Mouse (Mus musculus) heart, postnatal 10 days (tissue): ENCODE measurements at regions not wholly inside any gene's neighbourhood (a gene's known extent, or its start where the extent isn't known, plus 50 kb on each side); places are given as distances from the start of the nearest gene placed in this dataset.
"Not testable (repeated sequence)": the region's sequence is repeated elsewhere in the genome, so short reads cannot be mapped to it uniquely, and the experiment has no call there.

Source experiments
- DNase-seq, 2 experiments: peaks; one replicate each; pipeline ENCODE4 v3.0.0; 2021
- intact Hi-C: fragments of 180-260 bp; cut with DNase I; formaldehyde crosslinking; loops from one replicate; pipeline ENCODE4 v1.15.1; 2025

DNA sequence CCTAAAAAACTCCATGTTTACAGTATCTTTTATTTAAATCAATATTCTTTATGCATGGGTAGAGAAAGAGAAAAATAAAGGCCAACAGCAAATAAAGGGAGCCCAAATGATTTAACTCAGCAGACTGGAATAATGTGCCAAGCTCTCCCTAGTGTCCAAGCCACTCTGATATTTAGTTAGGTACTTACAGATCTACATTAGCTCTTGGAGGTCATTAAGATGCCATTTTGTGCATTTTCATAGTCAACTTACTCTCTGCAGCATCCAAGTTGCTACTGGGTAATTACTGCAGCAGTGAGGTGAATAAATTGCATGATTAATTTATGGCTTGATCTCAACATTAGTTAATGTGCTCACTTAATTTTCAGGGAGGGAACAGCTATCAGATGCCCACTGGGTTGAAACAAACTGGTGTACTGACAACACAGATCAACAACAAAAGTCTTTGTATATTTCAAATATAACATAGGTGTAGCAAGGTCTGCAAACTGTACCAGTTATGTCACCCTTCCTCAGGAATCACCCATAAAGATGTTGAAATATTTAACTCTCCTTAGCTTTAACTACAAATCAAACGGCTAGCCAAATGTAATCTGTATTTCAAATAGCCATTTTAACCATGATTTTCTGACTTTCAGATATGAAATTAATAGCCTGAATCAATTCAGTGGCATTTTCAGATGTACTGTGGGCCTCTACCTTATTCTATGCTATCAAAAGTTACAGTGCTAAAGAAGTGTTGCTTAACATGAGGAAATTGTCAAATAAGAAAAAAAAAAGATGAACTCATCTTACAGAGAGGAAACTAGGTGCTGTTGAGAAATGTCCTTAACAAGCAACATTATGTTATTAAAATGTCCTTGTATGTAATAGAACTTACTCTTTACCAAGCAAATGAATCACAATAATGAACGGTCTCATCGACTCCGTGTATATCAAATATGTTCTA lies 163.8 kb upstream of the Hapln1 start:
- intact Hi-C loops: no loop called here
- DNase-seq: no peak

DNA sequence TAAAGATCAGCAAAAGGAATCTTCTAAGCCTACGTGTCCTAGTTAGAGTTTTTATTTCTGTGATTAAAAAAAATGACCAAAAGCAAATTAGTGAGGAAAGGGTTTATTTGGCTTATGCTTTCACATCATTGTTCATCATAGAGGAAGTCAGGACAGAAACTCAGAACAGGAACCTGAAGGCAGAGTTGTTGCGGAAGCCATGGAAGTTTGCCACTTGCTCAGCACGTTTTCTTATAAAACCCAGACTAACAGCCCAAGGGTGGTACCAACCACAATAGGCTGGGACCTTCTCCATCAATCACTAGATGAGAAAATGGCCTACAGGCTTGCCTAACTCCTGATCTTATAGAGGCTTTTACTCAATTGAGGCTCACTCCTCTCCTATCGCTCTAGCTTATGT lies 161.2 kb upstream of the Hapln1 start:
- intact Hi-C loops: no loop called here

DNA sequence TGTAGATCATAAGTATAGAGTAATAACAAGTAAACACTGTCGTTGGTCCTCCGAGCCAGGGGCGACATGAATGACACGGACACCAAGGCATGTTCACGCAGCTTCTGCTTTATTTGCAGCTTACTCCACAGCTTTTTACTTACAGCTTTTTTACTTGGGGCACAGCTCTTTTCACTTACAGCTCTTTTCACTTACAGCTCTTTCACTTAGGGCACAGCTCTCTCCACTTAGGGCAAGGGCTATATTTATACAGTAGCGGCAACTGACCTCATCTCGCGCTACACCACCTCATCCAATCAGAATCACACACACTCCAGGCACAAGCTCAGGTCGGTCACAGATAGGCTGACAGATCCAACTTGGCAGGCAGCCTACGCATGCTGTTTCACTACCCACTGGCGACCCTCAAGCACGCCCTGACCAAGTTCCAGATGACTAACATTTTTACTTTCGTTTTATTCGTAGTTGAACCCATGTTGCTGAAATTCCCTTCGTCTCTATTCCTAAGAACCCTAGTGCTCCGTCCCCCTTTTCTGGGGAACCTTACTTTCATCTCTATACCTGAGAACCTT lies 155.9 kb upstream of the Hapln1 start:
- intact Hi-C loops: not testable (repeated sequence)

More for the DNA sequence above, 161.2 kb upstream of the Hapln1 start:
- no peak for DNase-seq

DNA sequence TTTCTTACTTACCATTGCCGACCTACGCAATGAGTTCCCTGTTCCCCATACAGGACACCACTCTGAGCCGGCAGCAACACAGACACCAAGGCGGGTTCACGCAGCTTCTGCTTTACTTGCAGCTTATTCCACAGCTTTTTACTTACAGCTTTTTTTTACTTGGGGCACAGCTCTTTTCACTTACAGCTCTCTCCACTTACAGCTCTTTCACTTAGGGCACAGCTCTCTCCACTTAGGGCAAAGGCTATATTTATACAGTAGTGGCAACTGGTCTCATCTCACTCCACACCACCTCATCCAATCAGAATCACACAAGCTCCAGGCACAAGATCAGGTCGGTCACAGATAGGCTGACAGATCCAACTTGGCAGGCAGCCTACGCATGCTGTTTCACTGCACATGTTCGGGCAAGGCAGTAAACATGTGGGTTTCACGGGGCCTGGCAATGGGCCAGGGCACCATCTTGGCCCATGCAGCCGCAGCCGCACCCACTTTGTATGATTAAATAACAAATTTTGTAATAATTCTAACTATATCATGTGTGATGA lies 154.9 kb upstream of the Hapln1 start:
- peak; percentile 7 to 8 for DNase-seq
- intact Hi-C loops: no loop called here

More for the DNA sequence above, 155.9 kb upstream of the Hapln1 start:
- DNase-seq: not testable (repeated sequence)

DNA sequence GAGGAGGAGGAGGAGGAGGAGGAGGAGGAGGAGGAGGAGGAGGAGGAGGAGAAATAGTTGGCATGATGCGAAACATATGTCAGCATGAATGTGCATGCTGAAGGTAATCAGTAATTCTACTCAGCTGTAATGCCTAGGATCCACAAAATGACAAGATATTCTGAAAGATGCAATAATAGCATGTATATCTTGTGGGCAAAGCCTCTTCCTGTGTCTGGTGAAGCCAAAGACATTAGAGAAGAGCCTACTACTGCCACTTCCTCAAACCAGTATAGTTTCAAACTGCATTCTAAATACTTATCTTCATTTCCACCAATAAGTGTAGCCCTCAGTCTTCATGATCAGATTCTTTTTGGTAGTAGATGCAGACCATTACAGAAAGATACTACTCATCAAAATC lies 152.2 kb upstream of the Hapln1 start:
- intact Hi-C loops: no loop called here
- DNase-seq: no peak

DNA sequence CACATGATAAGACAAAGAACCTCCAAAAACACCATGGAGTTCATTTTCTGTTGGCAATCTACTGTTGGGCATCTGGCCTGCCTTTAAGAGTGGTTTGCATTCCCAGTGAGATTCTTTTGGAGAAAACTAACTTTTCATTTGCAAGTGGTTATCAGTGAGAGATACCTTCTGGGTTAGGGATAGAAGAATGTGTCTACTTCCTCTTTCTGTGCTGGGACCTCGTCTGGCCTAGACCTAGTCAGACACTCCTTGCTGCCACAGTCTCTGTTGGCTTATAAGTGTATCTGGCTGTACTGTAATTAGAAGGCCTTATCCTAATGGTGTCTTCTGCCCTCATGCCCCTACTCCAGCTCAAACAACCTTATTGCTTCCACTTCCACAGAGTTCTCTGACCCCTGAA lies 150.4 kb upstream of the Hapln1 start:
- intact Hi-C loops: no loop called here
- DNase-seq: no peak

DNA sequence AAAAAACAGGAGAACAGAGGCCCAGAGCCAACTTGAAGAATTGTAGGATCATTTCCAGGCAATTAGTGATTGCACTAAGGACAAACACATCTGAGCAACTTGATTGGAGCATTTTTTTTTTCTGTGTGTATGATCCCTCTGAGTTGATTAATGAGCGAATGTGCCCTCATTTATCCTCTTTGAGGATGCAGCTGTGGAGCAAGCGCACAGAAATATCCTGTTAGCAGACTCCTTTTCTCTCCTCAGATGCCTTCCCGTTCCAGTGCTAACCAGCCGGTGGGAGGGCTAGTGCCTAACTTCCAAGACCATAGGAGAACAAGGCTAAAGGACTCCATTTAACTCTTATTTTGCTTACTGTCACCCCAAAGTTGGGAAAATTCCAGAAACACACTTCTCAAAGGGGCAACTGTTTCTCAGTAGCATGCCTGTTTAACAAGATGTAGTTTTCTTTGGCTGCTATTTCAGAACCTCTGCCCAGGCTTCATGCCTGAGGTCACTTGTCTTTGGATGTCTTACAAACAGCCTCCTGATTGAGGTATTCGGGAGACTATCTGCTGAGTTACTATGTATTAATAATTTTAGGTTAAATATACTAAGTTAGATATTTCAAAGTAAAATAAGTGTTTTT lies 144.8 kb upstream of the Hapln1 start:
- intact Hi-C loops: no loop called here

DNA sequence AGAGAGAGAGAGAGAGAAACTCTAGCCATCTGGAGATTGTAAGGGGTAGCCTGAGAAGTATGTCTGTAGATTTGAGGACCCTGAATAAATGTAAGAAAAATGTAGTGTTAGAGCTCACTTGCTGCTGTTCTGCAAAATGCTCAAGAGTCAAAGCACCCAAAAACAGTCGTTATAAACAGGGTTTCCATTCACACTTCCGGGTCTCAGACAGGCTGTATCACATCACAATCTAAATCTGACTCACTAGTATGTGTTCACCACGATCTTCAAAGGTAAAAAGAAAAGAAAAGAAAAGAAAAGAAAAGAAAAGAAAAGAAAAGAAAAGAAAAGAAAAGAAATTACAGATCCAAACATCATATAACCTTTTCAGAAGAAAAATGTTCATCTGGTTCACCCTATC lies 143.7 kb upstream of the Hapln1 start:
- DNase-seq: no peak
- intact Hi-C loops: no loop called here

More for the DNA sequence above, 144.8 kb upstream of the Hapln1 start:
- DNase-seq: no peak

DNA sequence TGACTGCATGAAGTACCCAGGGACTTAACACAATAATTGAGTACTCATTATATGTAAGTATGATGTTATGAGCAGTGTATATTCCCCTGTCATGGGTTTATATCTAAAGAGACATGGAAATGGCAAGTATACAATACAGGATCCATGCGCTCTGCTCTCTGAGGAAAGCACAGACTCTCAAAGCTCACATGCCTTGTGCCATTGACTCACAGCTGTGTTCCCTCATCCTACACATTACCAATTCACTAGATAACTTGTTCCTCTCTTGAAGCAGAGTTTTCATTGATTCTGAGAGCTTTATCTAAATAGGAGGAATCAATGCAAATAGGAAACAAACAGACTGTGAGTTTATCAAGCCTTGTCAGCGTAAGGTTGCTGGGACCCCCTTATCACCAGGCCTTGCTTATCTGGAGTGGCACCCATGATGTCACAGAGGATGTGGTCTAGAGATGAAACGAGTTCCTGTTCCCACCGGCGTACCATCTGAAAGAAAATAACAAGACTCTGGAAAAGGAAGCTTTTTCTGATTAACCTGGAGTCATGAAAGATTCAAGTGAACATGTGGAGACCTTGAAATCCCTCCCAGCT lies 138.4 kb upstream of the Hapln1 start:
- intact Hi-C loops: no loop called here
- no peak for DNase-seq

DNA sequence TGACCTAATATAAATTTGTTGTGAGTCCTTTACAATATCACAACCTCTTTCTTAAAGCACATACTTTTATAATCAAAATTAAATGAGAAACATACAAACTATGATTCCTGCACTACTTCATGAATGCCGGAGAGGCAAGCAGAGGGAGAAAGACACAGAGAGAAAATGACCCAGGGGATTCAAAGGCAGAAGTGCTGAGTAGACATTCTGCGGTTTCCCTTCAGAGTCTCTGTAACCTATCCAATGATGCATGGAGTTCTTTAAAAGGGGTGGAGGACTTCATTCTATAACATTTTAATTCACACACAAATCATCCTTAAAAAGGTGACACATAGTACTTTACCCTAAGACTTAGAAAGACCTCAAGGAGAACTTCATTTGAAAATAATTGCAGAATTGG lies 129.1 kb upstream of the Hapln1 start:
- no peak for DNase-seq
- intact Hi-C loops: no loop called here

DNA sequence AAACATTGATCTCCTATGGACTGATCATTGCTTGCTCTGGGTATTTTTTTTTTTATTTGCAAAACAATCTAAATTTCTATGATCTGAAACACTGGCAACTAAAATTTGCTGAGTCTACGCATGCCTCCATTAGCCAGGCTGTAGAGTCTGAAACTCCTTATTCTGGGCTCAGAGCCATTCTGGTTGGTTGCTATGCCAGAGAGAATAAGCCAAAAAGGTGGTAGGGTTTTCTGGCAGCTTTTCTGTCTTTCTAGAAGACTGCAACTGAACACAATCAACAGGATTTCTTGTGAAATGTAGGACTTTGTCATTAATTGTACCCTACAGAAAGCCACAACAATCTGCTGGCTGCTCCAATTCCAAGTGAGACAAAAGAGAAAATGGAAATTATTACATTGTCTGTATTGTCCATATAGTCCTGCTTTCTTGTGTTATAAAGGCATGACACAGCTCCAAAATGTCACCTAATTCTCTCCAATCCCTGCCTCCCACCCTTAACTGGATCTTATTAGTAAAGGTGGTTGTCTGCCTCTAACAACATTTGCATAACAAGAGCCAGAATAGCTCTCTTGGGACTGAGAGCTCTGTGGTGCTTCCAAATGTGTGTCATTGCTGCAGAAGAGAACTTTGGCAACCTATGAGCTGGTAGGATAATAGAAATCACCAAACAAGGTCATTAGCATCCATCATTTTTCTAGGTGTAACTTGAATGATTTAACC lies 126.7 kb upstream of the Hapln1 start:
- intact Hi-C loops: no loop called here
- no peak for DNase-seq

DNA sequence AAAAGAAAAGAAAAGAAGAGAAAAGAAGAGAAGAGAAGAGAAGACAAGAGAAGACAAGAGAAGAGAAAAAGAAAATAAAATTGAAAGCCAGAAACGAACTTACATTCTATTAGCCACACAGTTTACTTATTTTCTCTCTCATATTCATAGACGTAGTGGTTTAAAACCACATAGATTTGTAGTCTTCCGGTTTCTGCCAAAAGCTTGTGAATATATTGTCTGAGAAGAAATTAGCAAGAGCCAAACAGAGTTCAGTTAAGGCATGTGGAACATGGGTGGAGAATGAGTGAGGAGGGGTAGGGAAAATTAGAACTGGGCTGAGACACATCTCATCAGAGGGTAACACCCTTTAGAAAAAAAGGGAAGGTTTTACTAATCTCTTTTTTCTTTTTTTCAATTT lies 120.8 kb upstream of the Hapln1 start:
- intact Hi-C loops: no loop called here

DNA sequence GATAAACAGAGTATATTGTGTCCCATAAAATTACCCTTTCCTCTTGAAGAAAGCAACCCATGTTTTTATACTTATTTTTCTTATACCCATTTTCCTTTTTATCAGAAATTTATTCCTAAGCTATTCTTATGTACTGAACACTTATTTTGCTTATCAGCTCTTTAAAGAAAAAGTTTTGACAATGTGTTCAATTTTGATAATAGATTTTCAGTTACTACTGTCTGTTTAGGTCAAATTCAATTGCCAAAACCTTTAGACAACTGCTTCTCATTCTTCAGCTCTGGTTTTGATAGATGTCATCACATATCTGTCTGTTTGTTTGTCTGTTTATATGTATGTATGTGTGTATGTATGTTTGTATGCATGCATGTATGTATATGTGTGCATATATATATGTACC lies 117.8 kb upstream of the Hapln1 start:
- no peak for DNase-seq
- intact Hi-C loops: no loop called here

More for the DNA sequence above, 120.8 kb upstream of the Hapln1 start:
- DNase-seq: no peak

DNA sequence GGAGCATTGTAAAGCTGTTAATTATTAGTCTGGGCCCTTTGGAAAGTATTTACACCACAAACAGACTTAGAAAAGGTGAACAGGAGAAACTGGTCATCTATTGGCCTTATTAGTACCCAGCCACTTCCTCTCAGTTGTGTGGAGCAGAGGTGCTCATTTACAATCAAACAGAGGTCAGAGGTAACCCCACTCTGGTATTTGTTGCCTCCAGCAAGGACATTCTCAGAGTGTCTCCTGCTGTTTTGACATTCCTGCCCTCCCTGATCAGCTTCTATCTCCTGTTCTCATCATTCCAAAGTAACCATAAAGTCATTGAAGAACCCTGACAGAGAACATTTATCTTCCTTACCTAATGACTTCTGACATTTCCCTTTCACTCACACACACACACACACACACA lies 116.1 kb upstream of the Hapln1 start:
- intact Hi-C loops: no loop called here
- DNase-seq: no peak

DNA sequence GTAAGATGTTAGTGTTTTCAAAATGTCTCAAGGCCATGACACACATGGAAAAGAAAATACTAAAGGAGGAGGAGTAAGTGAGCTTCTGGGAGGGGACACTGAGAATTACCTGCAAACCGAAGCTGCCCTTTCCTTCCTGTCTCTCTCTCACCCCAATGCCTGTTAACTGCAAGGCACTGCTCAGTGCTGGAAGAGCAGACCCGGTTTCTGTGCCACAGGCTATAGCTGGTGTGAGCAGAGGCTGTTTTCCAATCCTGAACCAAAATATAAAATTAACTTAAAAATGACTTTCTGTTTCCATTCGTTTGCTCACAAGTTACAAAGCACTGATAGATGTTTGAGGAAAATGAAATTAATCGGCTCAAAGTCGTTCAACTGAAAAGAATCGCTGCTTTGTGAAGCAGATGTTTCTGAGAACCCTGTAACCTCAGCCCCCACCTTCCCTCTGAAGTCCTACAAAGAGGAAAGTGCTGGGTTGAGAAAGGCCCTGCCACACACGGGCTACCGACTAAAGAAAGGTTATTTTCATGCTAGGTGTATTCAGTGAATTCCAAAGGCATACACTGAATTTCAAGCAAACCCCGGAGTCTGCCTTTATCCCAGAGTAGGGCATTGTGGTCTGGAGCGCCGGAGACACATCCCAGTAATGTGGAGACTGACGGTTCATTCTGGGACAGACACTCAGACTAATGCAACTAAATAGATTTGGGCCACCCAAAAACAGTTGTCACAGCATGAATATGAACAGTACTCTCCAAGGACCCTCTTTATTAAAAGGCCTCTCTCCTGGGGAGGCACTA lies 111.1 kb upstream of the Hapln1 start:
- intact Hi-C loops: no loop called here
- no peak for DNase-seq

DNA sequence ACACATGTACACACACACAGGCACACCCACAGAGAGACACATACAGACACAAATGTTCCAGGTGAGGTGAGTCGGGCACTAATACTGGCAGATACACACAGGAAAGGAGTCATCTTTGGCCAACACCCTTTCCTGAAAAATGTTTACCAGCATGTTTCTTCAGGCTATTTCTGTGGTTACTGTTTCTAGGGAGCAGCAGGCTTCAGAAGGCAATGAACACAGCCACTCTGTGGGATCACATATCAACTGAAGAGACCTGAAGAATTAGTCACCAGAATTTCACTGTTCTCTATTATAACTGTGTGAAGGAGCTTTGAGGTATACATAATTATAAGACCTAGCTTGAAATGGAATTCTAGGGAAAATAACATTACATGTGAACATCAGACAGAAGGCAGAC lies 94.7 kb upstream of the Hapln1 start:
- intact Hi-C loops: no loop called here
- DNase-seq: no peak

DNA sequence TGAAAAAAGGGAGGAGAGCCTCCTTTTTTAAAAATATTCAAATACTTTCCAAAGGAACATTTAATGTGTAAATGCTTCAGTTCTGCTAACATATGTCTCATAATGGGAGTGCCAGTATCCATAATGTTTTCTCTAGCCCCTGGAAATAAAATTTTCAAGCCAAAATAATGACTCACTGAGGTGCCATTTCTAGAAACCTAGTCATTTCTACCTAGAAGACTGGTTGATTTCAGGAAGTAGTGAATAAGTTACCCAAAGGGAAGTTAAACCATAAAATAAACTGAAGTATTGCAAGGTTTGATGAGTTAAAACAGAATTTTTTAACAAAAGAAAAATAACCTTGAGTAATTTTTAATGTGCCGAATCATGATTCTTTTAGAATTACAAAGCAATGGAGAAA lies 85.8 kb upstream of the Hapln1 start:
- intact Hi-C loops: no loop called here

DNA sequence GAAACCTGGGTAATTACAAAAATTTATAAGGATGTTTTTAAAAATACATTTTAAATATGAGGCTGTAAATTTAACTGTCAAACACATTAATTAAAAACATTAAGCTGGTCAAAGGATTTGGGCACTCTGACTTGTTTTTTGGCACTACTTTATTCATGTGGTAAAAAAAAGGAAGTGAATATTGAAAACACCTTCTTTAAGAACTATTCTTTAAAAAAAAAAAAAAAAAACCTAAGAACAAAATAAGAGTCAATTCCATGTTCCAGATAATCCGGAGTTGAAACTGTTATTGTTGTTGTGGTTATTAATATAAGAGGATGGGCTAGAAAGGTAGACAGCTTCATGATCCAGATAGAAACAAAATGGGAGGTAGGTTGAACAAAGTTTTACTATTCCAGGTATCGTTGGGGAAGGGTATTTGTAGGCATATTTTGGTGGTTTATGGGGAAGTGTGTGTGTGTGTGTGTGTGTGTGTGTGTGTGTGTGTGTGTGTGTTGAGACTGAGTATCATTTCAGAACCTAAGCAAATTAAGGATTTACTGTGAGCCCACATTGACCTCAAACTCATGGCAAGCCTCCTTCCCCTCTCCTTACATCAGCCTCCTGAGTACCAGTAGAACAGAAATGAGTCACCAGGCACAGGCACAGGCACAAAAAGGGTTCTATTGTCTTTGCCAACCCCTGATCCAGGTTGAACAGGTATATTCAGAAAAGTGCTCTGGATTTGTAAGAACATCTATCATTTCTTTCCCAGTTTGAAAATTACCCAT lies 85.2 kb upstream of the Hapln1 start:
- intact Hi-C loops: no loop called here
- no peak for DNase-seq

More for the DNA sequence above, 85.8 kb upstream of the Hapln1 start:
- no peak for DNase-seq

DNA sequence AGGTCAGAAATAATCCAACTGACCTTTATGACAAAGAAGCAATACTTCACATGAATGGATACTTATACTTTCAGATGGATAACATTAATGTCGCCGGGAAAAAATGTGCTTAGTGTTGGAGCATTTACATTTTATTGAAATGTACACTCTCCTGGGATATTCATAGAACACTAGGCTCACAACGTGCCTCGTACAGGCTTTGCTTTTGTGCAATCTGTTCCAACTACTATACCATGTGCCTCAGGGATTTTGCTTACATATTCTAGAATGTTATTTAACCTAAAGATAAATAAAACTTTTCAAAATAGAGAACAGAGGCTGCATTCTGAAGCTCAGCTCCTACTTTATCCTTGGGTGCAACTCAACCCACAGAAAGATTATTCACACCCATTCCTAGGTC lies 75.8 kb upstream of the Hapln1 start:
- intact Hi-C loops: no loop called here
- no peak for DNase-seq
